Comparison of ENCODE assay signal across 19 mouse cellular contexts in the genomic region with DNA sequence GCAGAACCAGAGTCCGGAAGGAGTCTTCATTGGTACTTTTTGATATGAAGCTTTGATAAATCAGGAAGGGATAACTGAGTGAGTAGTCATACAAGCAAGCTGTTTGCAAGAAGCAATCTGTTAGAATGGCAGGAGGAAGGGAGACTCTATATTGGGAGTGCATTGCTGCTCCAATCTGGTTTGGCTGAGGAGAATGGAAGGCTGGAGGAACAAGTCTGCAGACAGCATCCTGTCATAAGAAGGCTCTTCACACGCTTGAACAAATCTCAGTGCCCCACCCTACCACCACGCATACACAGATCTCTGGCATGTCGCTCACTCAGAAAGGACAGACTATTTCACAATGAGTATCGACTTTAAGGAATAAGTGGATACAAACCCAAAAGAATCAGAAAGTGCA.
DNase-seq lines count a peak whose midpoint lies in the region; ATAC-seq and TF ChIP-seq lines count a peak whose summit lies in the region.
"Had no signal": no experiment of that assay in that cellular context is flagged by ENCODE, and none has a peak within 500 bp of the region (broad histone marks: within the 10 kb centered on the region; RNA-seq: fewer than 3 reads in every experiment).

No protein-coding gene starts in this region.

- no peak for TF ChIP-seq CTCF in layer of hippocampus, adult 2 months (conservative IDR thresholded peaks at IDR 0.05)

- H3K27ac ChIP-seq in layer of hippocampus, adult 2 months = no peak overlapping the region
- H3K27ac ChIP-seq: embryonic facial prominence, embryonic 12.5 days; forebrain, embryonic 12.5 days; heart, embryonic 13.5 days; hindbrain, embryonic 15.5 days had no signal

- H3K4me3 ChIP-seq in layer of hippocampus, adult 2 months = no peak overlapping the region
- H3K4me3 ChIP-seq: embryonic facial prominence, embryonic 12.5 days; forebrain, embryonic 12.5 days; heart, embryonic 13.5 days; hindbrain, embryonic 15.5 days had no signal

- peak; percentile 44; the same call in 1 of the 2 replicates for ATAC-seq in frontal cortex, adult (ENCODE audit: low TSS enrichment)
- ATAC-seq: forebrain, embryonic 16.5 days had no signal

- no peak for DNase-seq in frontal cortex, postnatal 36 days (ENCODE audit: low spot score in 2 of 2)
- peak; percentile 22 for DNase-seq in brain, embryonic 18.5 days (ENCODE audit: low read depth, low spot score)
- peak; percentile 14 to 43 for DNase-seq in layer of hippocampus, adult 2 months (ENCODE audit: low spot score in 2 of 2)
- peak; percentile 8 to 15 for DNase-seq in layer of hippocampus, postnatal 10 days (ENCODE audit: low spot score in 2 of 2)
- no peak for DNase-seq in embryo, embryonic 11 days
- no peak for DNase-seq in right cerebral cortex, postnatal 36 days (ENCODE audit: low spot score in 2 of 2)
- DNase-seq: adrenal gland, adult 2 months; adrenal gland, postnatal 25 days; cerebellum, adult 11 months; cerebellum, adult 8-10 months; gastrocnemius, postnatal 36 days; heart, adult 11 months; heart, postnatal 36 days had no signal

Comparison
In these comparisons a context has a peak if more than half of its experiments do, and no peak if none do; other contexts are left out.
1. DNase-seq: peak in brain, embryonic 18.5 days (single experiment), layer of hippocampus, adult 2 months (2 of 2) and layer of hippocampus, postnatal 10 days (2 of 2); none in frontal cortex, postnatal 36 days (0 of 2), embryo, embryonic 11 days (single experiment) and right cerebral cortex, postnatal 36 days (0 of 2).